Mouse (Mus musculus) midbrain, embryonic 12.5 days (tissue): ENCODE measurements at regions not wholly inside any gene's neighbourhood (a gene's known extent, or its start where the extent isn't known, plus 50 kb on each side); places are given as distances from the start of the nearest gene placed in this dataset.

Experiments
- ATAC-seq: fragments of 200-750 bp; cut with Nextera tagmentation; 2 replicates; pipeline ENCODE4 v1.8.0; 2017; ENCODE audit warnings: low read depth, moderate TSS enrichment, moderate library complexity; ENCODE audit not compliant: low FRiP score
- H3K27ac ChIP-seq: fragments of 300-500 bp; sonication (generic); replicated peaks from 2 replicates; pipeline ENCODE4 v1.5.1; 2016; ENCODE audit warnings: mild to moderate bottlenecking
- H3K27me3 ChIP-seq: fragments of 300-500 bp; sonication (generic); 2 replicates; pipeline ENCODE4 v1.6.1; 2016; ENCODE audit warnings: mild to moderate bottlenecking
- H3K36me3 ChIP-seq: fragments of 300-500 bp; sonication (generic); 2 replicates; pipeline ENCODE4 v1.6.1; 2016
- H3K4me1 ChIP-seq: fragments of 300-500 bp; sonication (generic); 2 replicates; pipeline ENCODE4 v1.6.1; 2016
- H3K4me2 ChIP-seq: fragments of 300-500 bp; sonication (generic); replicated peaks from 2 replicates; pipeline ENCODE4 v1.6.1; 2016; ENCODE audit warnings: mild to moderate bottlenecking, moderate library complexity
- H3K4me3 ChIP-seq: fragments of 300-500 bp; sonication (generic); 2 replicates; pipeline ENCODE4 v1.5.1; 2016; ENCODE audit warnings: mild to moderate bottlenecking
- H3K9ac ChIP-seq: fragments of 300-500 bp; sonication (generic); replicated peaks from 2 replicates; pipeline ENCODE4 v1.6.1; 2016; ENCODE audit warnings: mild to moderate bottlenecking, moderate library complexity
- H3K9me3 ChIP-seq: fragments of 300-500 bp; sonication (generic); 2 replicates; pipeline ENCODE4 v1.6.1; 2016; ENCODE audit warnings: mild to moderate bottlenecking
- WGBS: fragments of 180-500 bp; shearing (Covaris S2); methylation state at CpG from one replicate; pipeline ENCODE4 v1.1.7; 2016; 5-methylcytosine and 5-hydroxymethylcytosine counted together

GRCm38 (mm10) chr12:39317229-39317628, 538.0 kb downstream of the Etv1 start:
- Histone ChIP-seq H3K4me3 (no peak overlapping the region), H3K4me2 (no peak overlapping the region), H3K27me3 (no peaks in the 10 kb centered on the region), H3K27ac (no peak overlapping the region), H3K9me3 (no peaks in the 10 kb centered on the region), H3K36me3 (no peaks in the 10 kb centered on the region), H3K4me1 (no peaks in the 10 kb centered on the region), H3K9ac (no peak overlapping the region)
- no peak for ATAC-seq
- WGBS, result 89% methylated on average over 4 of the region's 4 CpGs

DNA sequence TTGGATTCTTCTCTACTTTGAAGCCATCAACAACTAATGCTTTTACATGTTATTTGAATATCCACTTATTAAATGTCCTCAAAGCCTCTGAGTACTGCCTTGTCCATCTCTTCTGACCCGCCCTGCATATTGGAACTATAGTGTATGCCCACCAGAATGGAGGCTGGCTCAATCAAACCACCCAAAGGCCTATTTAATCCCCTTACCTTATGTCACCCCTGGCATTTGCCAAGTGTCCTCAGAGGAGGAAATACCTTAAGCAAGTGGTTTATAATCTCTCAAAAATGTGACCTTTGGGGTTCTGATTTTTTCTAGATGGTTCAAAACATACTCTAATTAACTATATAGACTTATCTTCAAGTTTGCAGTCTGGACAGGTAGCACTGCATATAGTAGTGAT, 542.3 kb downstream of the Etv1 start:
- ATAC-seq, result no peak
- no peak overlapping the region for H3K4me2 ChIP-seq
- 87% methylated on average over 1 of the region's 1 CpGs for WGBS
- no peak overlapping the region for H3K4me3 ChIP-seq
- no peak overlapping the region for H3K9ac ChIP-seq
- H3K27me3 ChIP-seq, result no peaks in the 10 kb centered on the region
- no peaks in the 10 kb centered on the region for H3K4me1 ChIP-seq
- H3K9me3 ChIP-seq, result no peaks in the 10 kb centered on the region
- H3K36me3 ChIP-seq, result no peaks in the 10 kb centered on the region
- H3K27ac ChIP-seq, result no peak overlapping the region

DNA sequence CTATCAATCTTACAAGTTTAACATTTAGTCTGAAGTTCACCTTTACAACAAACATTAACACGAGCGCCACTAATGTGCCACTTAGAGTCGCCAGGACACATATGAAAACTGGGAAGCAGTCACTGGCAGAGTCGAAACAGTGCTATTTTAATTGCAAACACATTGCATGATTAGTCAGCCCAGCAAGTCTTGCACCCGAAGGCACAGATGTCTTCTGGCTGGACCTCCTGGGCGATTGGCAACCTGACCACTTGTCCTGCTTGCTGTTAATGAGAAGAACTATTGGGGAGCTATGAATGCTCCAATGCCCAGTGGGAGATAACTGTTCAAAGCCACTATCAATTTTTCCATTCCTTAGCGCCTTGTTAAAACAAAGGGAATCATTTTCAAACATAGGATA, 547.0 kb downstream of the Etv1 start:
- Histone ChIP-seq H3K4me3 (no peak overlapping the region), H3K27ac (no peak overlapping the region), H3K9me3 (no peaks in the 10 kb centered on the region), H3K4me2 (no peak overlapping the region), H3K4me1 (no peaks in the 10 kb centered on the region), H3K9ac (no peak overlapping the region), H3K36me3 (no peaks in the 10 kb centered on the region), H3K27me3 (no peaks in the 10 kb centered on the region)
- no peak for ATAC-seq
- 78% methylated on average over 7 of the region's 7 CpGs for WGBS

GRCm38 (mm10) chr12:39326668-39327299, 547.6 kb downstream of the Etv1 start:
- Histone ChIP-seq H3K4me1 (no peaks in the 10 kb centered on the region), H3K4me3 (no peak overlapping the region), H3K9me3 (no peaks in the 10 kb centered on the region), H3K4me2 (no peak overlapping the region), H3K9ac (no peak overlapping the region), H3K27ac (no peak overlapping the region), H3K36me3 (no peaks in the 10 kb centered on the region), H3K27me3 (no peaks in the 10 kb centered on the region)
- no peak for ATAC-seq
- 86% methylated on average over 4 of the region's 4 CpGs for WGBS

- Histone ChIP-seq H3K9ac (no peak overlapping the region), H3K27ac (no peak overlapping the region), H3K9me3 (no peaks in the 10 kb centered on the region), H3K4me1 (no peaks in the 10 kb centered on the region), H3K4me3 (no peak overlapping the region), H3K36me3 (no peaks in the 10 kb centered on the region), H3K4me2 (no peak overlapping the region), H3K27me3 (no peaks in the 10 kb centered on the region)
- ATAC-seq, result no peak
These were observed 549.2 kb downstream of the Etv1 start for GRCm38 (mm10) chr12:39328377-39328776.

- no peaks in the 10 kb centered on the region for H3K9me3 ChIP-seq
- no peak overlapping the region for H3K4me3 ChIP-seq
- no peaks in the 10 kb centered on the region for H3K27me3 ChIP-seq
- no peaks in the 10 kb centered on the region for H3K4me1 ChIP-seq
- H3K36me3 ChIP-seq, result no peaks in the 10 kb centered on the region
- ATAC-seq, result no peak
- 88% methylated on average over 5 of the region's 5 CpGs for WGBS
- no peak overlapping the region for H3K27ac ChIP-seq
- H3K4me2 ChIP-seq, result no peak overlapping the region
- no peak overlapping the region for H3K9ac ChIP-seq
These were observed 559.9 kb downstream of the Etv1 start for GRCm38 (mm10) chr12:39339101-39339538.

DNA sequence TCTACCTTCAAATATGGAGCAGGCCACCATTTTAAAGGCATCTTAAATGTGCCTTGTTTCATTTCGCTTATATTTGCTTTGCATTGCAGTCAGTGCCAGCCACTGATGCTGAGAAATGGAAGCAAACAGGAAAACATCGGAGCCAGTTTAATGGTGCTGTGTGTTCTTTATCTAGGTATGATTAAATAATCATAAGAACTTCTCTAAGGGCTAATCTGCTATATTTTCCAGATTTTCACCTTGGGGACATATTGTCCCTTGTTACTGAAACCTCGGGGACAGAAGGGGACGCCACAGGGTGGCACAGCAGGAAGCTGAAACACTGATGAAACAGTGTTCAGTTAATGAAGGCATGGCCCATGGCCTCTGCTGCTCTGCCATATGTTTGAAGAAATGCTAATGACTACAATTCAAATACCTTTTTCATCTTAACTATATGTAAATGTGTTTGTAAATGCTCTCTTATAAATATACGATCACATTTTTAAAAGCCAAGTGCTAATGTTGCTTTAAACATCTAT, 562.6 kb downstream of the Etv1 start:
- ATAC-seq, result no peak
- H3K4me3 ChIP-seq, result no peak overlapping the region
- WGBS, result 85% methylated on average over 5 of the region's 5 CpGs

DNA sequence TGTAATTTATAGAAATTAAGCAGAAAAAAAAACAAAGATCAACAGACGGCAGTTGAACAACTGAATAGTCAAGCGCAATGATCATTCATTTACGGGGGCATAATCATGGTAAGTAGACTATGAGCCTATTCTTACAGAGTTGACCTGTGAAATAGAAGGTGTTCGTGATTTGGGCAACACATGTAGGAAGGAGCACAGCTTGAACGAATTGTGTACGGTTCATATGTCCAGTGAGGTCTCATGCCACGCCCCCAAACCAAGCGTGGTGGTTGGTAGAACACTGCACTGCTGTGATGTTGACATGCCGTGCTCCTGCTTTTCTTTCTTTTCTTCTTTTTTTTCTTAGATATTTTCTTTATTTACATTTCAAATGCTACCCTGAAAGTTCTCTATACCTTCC, 563.1 kb downstream of the Etv1 start:
- Histone ChIP-seq H3K4me1 (no peaks in the 10 kb centered on the region), H3K27me3 (no peaks in the 10 kb centered on the region), H3K9me3 (no peaks in the 10 kb centered on the region), H3K4me2 (no peak overlapping the region), H3K4me3 (no peak overlapping the region), H3K27ac (no peak overlapping the region), H3K9ac (no peak overlapping the region), H3K36me3 (no peaks in the 10 kb centered on the region)
- ATAC-seq, result peak; percentile 41; the same call in 1 of the 2 replicates
- WGBS, result 81% methylated on average over 9 of the region's 9 CpGs

More for the DNA sequence above, 562.6 kb downstream of the Etv1 start:
- H3K9ac ChIP-seq, result no peak overlapping the region
- no peak overlapping the region for H3K4me2 ChIP-seq
- no peaks in the 10 kb centered on the region for H3K9me3 ChIP-seq
- H3K27ac ChIP-seq, result no peak overlapping the region
- no peaks in the 10 kb centered on the region for H3K36me3 ChIP-seq
- no peaks in the 10 kb centered on the region for H3K27me3 ChIP-seq
- H3K4me1 ChIP-seq, result no peaks in the 10 kb centered on the region

GRCm38 (mm10) chr12:39371480-39372245, 592.5 kb downstream of the Etv1 start:
- Histone ChIP-seq H3K9me3 (no peaks in the 10 kb centered on the region), H3K36me3 (no peaks in the 10 kb centered on the region), H3K4me2 (no peak overlapping the region), H3K27me3 (no peaks in the 10 kb centered on the region), H3K4me3 (no peak overlapping the region), H3K4me1 (no peaks in the 10 kb centered on the region), H3K9ac (no peak overlapping the region), H3K27ac (no peak overlapping the region)
- no peak for ATAC-seq

DNA sequence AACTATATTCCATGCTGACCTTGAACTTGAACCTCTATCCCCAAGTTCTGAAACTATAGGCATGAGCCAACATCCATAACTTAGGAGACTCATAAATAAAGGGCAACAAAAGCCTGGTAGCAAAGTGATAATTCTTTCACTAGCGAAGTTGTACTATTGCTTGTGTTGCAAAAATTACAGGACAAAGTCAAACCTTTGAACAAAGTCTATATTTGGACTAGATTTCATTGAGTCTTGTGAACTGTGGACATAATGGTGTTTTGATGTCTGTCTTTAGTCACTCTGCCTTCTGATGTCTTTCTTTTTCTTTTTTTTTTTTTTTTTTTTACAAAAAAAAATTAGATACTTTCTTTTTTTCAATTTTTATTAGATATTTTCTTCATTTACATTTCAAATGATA, 594.5 kb downstream of the Etv1 start:
- no peak for ATAC-seq
- 91% methylated on average over 1 of the region's 1 CpGs for WGBS
- H3K9me3 ChIP-seq, result no peaks in the 10 kb centered on the region
- H3K27ac ChIP-seq, result no peak overlapping the region
- no peaks in the 10 kb centered on the region for H3K27me3 ChIP-seq
- H3K9ac ChIP-seq, result no peak overlapping the region
- H3K36me3 ChIP-seq, result no peaks in the 10 kb centered on the region
- no peak overlapping the region for H3K4me2 ChIP-seq
- H3K4me1 ChIP-seq, result no peaks in the 10 kb centered on the region
- no peak overlapping the region for H3K4me3 ChIP-seq
